Mouse (Mus musculus) cerebellum, adult 2 months (tissue): ENCODE results near the gene Neurl3.

Source experiments
- CTCF ChIP-seq: fragments of 200-500 bp; IDR thresholded peaks from 2 replicates; pipeline ENCODE4 v1.5.1; 2011; ENCODE audit warnings: low read depth, mild to moderate bottlenecking, control low read depth, low read length, moderate library complexity, borderline replicate concordance; ENCODE audit not compliant: insufficient read depth
- POLR2A ChIP-seq: fragments of 200-500 bp; IDR thresholded peaks from 2 replicates; pipeline ENCODE4 v1.6.1; 2011; ENCODE audit warnings: low read length, control low read depth, borderline replicate concordance; ENCODE audit not compliant: insufficient read depth

DNA sequence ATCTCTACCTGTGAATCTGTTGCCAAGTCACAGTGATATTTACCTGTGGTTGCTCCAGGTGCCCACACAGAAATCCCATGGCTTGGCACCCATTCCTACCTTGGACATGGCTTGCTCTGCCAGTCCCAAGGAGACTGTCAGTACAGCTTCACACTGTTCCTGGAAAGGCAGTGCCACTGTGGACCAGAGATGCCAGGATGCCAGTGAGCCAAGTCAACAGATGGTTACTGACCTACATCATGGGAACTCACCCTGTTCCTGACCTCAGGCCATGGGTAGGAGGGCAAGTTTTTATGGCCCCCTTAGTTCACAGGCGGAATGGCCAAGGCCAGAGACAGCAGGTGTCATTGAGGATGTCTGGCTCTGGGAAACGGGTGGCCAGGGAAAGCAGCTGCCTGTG, 46.7 kb upstream of the Neurl3 start:
- TF ChIP-seq POLR2A (no peak), CTCF (no peak)
